Mouse (Mus musculus): Measurements from ENCODE around the gene Snx5.

- TF ChIP-seq POLR2A (IDR thresholded peaks at IDR 0.05; ENCODE audit: extremely low read depth, insufficient read depth, low read length): no peak
- no peak for TF ChIP-seq CTCF (IDR thresholded peaks at IDR 0.05; ENCODE audit: low read depth, low read length)
Measured at GRCm38 (mm10) chr2:144267004-144267730, 3.5 kb downstream of the Snx5 start.

Data from liver, adult 2 months (tissue).